Mouse (Mus musculus): Measurements from ENCODE around the gene Pigv.

DNA sequence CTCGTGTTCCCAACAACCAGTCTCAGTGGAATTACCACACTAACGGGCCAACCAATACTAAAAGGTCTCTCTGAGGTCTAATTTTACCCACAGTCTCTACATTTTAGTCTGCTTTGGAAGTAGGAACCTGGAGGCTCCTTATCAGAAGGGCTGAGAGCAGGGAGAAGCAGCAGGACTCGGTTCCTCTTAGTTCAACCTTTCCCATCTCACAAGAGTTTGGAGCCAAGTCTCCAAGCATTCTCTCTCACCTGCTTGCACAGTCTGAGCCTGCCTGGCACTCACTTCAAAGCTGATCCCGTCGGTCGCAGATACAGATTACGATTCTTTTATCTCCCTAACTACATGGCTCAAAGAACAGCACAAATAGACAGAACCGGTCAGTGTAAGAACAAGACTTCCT, 9.5 kb downstream of the Pigv start:
- TF ChIP-seq CTCF (IDR thresholded peaks at IDR 0.05) (no peak), EP300 (IDR thresholded peaks at IDR 0.05) (no peak)
